Mouse (Mus musculus) monocyte, adult 2 months (primary cell): Measurements from ENCODE around the gene Tnfrsf4.

ENCODE experiments used
- DNase-seq, 2 experiments: peaks; one replicate each; pipeline ENCODE4 v3.0.0; 2022; ENCODE audit warnings: low spot score in 2 of 2, low read depth in 1 of 2

The Tnfrsf4 gene

DNA sequence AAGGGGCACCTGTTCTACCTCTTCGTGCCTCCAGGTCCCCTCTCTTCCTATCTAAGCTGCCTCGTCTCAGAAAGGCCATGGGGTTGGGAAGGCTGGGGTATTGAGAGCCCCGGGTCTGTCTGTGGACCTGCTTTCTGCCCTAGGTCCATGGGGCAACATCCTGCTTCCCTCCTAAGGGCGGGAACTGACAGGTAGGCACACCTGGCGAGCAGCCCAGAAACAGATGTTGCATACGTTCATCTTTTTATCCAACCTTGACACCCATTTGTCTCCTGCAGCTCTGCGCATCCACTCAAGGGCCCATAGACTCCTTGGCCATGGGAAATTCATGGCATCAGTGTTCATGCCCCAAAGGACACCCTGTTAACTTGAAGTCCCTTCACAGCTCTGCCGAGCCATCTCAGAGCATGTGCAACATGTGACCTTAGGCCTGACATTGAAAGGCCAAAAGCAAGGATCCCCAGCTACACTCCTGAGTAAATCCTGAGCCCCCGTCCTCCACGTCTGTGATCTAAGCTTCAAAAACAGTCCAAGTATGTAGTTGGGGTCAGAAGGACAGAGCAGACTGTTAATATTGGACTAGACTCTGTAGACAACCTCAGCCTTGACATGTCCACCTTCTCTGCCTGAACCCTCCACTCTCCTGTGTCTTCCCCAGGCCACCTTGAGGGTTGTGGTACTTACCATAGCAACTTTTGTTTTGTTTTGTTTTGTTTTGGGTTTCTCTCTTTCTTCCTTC is 51.7 kb downstream of the Tnfrsf4 start:
- no peak for DNase-seq
